Mouse (Mus musculus): ENCODE measurements around the gene Rap1gds1.

Rap1gds1 gene

DNA sequence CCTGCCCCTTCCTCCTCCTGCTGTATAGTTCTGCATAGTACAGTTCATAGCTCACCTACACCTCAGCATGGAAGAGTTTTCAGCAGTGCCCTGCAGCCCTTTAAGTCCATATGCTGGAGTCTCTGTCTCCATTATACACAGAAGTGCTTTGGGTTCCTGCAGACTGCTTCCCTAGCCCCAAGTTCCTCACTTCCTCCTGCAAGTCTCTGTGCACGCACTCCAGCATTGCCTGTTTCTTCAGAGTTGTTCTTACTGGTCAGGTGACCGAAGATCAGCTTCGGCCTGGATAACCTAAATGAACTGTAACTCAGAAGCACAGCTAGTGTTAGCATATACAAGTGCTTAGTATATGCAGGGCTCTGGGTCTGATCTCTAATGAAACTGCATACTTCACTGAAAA is 12.9 kb downstream of the Rap1gds1 start:
- in situ Hi-C loops (cut with MboI, MseI), result no loop called here

DNA sequence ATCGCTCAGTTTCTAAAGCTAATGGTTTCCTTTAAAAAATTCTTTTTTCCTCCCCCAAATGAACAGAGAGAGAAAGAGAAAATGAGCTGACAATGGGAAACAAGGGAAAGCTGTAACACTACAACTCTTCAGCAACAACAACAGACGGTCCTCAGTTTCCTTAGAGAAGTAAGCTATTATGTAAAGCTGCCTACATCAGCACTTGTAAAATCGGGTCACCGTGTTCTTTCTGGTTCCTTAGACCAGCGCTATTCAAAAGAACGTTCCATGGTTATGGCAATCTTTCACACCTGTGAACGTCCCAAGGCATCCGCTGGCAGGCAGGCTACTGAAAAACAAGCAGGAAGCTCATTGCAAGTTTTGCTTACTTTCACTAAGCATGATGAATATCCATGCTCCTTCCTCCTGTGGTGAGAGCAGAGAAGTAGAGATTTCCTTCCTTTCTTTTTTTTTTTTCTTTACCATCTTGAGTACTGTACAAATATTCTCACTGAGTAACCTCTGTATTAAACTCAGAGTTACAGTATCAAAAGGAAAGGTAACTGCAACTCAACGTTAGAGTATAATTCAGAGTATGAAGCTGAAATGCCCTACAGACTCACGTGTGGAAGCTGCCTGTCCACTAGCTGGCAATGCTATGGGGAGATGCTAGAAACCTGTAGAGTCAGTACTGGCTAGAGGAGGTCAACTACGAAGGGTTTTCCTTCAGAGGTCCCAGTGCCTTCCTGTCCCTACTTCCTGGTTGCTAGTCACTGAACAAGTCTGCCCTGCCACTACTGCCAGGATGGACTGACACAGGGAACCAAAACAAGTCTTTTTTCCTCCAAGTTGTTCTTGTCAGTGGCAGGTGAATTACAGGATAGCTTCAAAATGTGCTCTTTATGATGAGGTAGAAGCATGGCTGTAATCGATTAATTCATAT is 26.0 kb downstream of the Rap1gds1 start:
- in situ Hi-C loops (cut with MboI, MseI), result no loop called here

DNA sequence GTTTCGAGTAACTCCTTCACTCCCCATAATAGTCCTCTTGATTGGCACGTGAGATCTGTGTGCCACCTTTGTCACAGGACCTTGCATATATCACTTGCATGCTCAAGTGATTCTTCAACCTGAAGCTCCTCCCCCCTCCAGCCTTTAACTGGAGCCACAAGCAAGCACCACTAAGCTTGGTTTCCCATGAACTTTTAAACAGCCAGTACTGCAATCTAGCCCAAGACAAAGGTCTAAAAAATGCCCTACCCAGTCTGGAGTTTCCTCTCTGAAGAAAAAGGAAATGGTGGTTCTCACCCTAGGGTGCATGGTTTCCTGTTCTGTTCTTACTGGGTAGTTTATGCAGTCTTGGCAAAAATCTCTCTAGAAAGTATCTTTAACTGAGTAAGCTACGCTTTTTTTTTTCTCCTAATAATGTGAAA is 32.6 kb downstream of the Rap1gds1 start:
- in situ Hi-C loops (cut with MboI, MseI), result no loop called here

DNA sequence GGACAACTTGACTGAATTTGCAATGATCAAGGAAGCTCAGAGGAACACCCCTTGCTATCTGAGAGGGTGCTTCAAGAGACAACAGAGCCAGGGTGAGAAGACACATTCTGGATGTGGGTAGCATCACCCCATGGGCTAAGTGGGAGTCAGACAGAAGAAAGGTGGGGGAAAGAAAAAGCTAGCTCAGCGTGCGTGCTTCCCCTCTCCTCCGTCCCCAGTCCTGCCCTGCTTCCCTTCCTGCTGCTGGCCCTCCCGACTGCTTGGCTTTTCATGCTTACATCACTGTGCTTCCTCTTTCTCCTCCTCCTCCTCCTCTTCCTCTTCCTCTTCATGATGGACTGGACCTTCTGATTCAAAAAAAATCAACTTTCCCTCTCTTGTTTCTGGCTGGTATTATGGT is 33.1 kb downstream of the Rap1gds1 start:
- in situ Hi-C loops (cut with MboI, MseI), result no loop called here

DNA sequence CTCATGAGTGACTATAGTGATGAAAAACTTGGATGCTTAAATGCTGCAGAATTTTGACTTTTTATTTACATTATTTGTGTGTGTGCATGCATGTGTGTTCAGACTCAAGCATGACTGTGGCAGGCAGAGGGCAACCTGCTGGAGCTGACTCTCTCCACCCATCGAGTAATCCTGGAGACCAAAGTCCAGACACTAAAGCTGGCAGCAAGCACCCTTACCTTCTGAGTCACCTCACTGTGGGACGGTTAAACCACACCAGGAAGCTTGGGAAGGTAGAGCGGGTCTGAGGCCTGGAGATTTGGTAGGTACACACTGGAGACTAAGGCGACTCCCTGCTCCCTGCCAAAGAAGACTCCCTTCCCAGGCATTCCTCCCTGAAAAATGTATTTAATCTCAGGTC is 38.0 kb downstream of the Rap1gds1 start:
- in situ Hi-C loops (cut with MboI, MseI), result no loop called here

DNA sequence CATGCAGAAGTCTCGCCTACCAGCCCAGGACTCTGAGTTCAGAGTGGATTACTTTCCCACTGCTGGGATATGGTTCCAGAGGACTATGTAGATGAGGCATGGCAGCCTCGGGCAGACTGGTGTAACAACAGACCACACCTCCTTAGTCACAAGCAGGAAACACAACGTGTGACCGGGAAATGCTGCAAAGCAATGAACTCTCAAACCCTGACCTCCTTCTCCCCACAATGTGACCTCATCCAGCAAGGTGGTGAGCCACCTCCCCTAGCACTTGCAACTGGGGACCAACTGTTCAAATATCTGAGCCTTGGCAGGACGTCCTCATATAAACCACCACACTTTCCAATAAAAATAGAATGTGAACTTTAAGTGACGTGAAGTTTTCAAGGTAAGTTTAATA is 41.8 kb downstream of the Rap1gds1 start:
- in situ Hi-C loops (cut with MboI, MseI), result no loop called here

DNA sequence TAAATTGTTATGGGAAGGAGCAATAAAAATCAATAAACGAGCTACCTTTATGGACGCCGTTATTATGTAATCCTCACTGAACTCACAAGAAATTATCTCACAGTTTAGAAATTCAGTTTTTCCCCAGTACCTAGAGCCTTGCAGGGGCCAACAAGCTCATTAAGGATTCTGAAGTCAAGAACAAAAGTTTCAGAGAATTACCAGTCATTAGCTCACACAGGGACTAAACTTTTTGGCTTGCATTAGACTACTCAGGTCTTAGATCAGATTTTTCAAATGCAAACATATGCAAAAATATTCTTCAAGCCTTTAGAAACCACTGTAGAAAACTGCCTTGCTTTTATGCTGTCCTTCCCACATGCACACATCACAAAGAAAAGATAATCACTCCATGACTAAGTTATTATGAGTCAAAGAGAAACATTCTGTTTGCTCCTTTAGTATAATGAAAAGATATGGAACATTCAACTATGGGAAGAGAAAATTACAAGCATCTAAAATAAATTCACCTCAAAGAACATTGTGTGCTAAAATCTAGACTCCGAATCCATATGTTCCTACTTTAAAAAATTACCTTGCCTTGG is 44.3 kb downstream of the Rap1gds1 start:
- in situ Hi-C loops (cut with MboI, MseI), result no loop called here

DNA sequence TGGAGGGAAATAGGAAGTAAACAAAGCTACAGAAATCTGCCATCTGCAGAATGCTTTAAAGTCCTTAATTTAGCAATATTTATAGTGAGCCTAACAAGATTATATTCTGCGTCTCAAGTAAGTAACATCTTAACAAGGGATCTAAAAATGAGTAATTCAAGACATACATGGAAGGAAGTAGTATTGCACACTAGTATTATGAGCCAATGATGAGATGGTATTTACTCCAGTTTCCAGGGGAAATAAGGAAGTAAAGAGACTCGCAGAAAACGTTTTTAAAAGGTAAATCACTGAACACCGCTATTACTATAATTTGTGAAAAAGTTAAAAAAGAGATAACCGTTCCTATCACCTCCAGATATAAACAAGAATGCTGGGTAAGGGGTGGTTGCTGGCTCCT is 49.9 kb downstream of the Rap1gds1 start:
- in situ Hi-C loops (cut with MboI, MseI), result loop anchor here (5.0 kb wide), 1 partner anchor 48 kb away; no protein-coding TSS in a partner anchor

DNA sequence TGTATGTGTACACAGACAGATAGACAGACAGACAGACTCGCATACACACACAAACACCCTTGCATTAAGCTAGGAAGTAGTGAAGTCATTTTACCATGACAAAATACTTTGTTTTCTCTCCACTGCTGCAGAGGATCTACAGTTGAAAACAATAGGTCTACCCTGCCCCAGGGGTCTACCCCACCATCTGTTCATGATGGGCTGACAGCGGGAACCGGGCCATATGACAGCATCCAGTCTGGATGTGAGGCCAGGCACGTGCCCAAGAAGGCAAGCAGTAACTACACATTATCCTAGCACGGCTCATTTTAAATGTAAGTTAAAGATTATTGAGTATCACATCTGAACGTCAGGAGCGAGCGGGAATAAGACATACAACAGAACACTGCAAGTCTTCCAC is 51.4 kb downstream of the Rap1gds1 start:
- in situ Hi-C loops (cut with MboI, MseI), result no loop called here

DNA sequence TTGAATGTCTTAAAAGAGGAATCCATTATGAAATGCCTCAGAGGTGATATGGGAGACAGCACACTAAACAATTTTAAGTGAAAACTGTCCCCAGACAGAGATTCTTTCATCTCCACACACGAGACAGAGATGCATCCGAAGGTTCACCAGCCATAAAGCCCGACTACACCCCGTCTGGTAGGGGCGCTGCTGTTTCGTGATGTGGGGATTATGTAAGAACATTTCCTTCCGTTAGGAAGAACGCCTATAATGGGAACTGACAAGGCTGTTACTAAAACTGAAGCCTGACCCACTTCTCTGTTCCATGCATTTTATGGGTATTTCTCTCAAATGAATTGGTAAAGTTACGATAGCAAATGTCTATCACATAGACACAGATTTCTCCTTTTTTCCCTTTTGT is 62.6 kb downstream of the Rap1gds1 start:
- in situ Hi-C loops (cut with MboI, MseI), result no loop called here

DNA sequence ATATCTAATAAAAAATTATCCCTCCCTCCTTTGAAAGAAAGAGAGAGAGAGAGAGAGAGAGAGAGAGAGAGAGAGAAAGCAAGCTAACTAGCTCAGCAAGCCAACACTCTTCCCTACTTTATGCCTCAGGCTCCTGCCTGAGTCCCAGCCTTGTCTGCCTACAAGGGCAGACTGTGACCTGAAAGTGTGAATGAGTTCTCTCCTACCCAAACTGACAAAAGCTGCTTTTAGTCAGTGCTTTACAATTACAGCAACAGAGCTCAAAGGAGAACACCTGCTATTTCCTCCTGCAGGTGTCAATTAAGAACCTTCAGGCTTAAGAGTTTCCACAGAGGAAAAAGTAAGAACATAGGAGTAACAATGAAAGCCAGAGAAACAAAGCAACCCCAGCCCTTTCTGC is 69.3 kb downstream of the Rap1gds1 start:
- in situ Hi-C loops (cut with MboI, MseI), result no loop called here

DNA sequence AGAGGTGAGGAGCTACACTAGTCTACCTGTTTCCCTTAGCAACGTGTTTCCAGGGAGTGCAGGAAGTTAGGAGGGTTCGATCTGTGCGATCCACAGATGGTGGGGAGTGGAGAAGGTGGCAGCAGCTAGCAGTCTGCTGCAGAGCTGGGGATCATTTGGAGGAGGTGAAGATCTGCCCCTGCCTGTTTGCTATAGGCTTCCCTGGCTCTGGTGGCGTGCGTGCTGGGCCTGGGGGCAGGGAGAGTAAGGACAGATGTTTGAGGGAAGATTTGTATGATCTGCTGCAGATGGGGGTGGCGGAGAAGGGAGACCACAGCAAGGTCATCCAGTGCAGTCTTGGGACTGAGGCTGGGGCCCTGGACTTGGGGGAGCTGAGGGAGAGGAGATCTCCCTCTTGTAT is 72.2 kb downstream of the Rap1gds1 start:
- in situ Hi-C loops (cut with MboI, MseI), result no loop called here

DNA sequence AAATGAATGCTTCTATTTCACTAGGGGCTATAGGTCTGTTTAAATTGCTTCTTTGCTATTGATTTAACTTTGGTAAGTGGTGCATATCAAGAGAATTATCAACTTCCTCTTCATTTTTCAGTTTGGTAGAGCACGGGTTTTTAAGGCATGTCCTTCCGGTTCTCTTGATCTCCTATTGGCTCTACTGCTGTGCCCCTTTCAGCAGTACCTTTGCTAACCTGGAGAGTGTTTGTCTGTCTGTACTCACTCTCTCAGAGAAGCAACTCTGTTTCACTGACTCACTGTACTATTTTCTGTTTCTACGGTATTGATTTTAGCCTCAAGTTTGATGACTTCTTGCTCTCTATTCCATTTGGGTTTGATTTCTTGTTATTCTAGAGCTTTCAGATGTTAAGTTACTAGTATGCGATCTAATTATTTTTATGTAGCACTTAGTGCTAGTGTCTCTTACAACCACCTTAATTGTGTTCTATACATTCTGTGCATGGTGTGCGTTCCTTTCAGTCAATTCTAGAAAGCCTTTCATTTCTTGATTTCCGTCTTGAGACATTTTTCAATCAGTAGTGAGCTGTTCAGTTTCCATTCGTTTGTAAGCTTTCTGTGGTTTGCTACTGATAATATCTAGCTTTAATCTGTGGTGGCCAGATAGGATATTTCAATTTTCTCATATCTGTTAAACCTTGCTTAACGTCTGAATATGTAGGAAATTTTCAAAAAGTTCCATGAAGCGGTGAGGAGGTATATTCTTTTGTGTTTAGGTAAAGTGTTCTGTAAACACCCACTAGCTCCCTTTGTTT is 74.7 kb downstream of the Rap1gds1 start:
- in situ Hi-C loops (cut with MboI, MseI), result no loop called here

DNA sequence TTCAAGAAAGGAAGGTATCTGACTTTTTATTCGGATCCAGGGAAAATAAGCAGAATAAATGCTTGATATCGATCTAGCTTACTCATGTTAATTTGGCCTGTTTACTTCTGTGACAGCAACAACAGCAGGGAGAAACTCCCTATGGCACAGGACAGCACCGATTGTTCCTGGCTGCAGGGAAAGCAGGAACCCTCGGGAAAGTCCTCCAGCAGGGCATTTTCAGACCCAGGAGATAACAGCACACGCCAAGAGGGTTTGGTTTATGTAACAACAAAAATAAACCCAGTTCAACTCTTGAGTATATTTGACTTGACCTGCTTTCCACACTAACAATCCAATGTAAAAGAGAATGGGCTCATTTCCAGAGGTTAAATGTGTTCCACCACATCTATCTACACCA is 81.5 kb downstream of the Rap1gds1 start:
- in situ Hi-C loops (cut with MboI, MseI), result no loop called here

DNA sequence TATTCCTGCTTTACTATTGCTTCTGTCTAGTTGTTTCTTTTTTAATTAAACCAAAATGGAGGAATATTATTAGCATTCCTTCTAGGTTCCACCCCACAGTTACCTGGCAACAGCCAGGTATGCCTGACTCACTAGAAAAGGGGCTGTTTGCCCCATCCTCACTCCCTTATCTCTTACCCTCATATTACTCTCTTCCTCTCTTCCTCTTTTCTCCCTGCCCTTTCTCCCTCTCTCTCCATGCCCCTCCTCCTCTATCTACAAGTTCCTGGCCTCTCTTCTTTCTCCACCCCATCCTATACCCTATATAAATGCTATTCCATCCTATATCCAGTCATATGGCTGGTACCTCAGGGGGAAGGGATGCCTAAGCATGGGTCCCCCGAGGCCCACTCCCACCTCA is 83.6 kb downstream of the Rap1gds1 start:
- in situ Hi-C loops (cut with MboI, MseI), result no loop called here

DNA sequence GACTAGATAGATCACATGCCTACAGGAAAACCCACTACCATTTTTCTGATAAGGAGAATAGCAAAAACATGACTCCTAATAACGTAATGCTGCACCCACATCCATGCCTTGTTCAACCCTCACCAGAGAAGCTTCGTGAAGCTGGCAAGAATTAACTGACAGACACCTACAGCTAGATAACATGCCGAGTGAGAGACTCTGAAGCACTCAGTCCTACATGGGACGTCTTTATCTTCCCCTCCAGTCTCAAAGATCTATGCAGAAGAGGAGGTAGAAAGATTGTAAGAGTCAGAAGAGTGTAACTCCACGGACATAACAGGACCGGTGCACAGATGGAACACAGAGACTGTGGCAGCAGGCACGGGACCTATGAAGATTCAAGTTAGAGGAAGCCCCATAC is 85.9 kb downstream of the Rap1gds1 start:
- in situ Hi-C loops (cut with MboI, MseI), result no loop called here

DNA sequence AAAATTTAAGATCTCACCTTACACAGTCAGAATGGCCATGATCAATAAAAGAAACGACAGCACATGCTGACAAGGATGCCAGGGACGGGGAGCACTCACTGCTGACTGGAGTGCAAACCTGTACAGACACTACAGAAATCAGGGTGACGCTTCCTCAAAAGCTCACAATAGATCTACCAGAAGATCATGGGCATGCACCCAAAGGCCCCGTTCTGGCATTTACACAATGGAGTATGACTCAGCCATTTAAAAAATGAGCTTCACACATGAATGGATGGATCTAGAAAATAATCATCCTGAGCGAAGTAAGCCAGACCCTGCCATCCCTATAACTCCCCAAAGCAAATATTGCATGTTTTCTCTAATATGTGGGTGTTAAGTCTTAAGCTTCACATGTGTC is 87.0 kb downstream of the Rap1gds1 start:
- in situ Hi-C loops (cut with MboI, MseI), result no loop called here

DNA sequence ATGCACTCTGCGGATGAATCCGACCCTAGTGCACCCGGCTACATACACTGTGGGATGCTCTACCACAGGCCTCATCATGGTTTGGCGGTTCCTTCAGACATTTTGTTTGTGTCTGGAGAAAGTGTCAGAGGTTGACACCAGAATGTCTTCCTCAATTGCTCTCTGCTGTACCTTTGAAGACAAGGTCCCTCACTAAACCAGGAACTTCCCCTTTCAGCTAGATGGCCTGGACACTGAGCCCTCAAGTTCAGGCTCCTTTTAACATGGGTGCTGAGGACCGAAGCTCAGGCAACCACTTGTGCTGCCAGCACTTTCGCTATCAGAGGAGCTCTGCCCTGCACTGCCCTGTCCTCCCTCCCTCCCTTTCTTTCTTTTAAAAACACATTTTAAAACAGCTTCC is 92.8 kb downstream of the Rap1gds1 start:
- in situ Hi-C loops (cut with MboI, MseI), result no loop called here

DNA sequence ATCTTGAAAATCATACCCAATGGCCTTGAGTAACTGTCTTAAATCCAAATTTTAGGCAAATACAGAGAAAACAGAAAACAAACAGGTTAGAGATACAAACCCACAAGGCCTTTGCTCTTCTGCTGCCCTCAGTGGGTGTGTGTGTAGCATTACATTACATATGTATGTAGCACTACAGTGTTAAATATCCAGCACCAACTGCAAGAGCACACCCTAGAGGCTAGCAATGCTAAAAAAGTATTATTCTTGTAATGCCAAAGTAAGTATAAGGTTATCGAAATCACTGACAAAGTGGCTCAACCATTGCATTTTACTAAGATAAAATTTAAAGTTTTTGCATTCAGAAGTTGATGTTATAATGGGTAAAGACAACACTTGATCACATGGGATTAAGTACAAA is 97.6 kb downstream of the Rap1gds1 start:
- in situ Hi-C loops (cut with MboI, MseI), result loop anchor here (5.0 to 10.0 kb wide), 2 partner anchors 50 to 787 kb away; no protein-coding TSS in a partner anchor

DNA sequence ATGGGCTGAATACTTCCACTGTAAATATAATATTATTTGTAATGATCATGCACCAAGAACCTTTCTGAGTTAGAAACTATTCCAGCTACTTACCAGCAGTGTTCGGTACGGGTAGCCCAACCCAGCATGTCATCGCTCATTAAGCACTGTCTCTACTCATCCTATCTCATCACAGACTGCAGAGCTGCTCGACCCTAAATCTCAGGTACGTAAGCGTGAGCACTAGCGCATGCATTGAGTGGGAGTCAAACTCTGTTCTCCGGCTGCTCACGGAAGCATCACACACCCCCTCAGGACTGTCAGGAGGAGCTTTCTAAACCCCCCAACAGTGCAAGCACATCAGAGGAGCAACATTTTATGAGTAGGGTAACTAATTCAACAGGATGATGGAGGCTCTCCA is 107.4 kb downstream of the Rap1gds1 start:
- in situ Hi-C loops (cut with MboI, MseI), result no loop called here

DNA sequence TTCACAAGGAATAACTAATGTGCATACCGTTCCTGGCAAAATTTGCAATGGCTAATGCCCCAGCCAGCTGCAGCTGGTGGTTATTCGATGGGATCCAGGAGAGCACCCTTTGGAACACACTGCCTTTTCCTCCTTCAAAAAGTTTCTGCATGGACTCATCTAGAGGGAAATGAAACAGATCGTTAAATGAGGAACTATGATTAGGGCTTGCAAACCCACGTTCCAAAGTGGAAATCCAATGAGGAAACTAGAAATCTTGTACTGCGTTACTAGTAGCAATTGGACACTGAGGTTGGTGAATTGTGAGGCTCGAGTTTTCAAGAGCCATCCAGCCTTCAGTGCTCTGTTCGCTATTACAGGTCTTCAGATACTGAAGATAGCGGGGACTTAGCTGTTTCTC is 116.5 kb downstream of the Rap1gds1 start:
- in situ Hi-C loops (cut with MboI, MseI), result no loop called here

DNA sequence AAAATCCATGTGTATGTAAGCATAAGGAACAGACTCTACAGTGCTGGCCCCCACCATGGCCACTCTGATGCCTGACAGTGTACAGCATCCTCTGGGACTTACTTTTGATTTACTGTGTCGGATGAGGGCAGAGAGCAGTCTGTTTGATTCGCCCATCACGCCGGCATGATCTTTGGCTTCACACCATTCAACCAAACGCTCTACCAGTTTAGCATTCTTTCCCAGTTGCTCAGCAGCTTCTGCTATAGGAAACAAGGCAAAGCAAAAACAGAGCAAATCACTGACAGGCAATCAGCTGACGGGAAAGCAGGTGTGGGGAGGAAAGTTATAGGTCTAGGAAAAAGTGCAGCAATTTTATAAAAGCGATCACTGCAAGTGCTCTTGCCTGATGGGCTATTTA is 119.8 kb downstream of the Rap1gds1 start:
- in situ Hi-C loops (cut with MboI, MseI), result no loop called here
